Mouse (Mus musculus): ENCODE results near the gene Fam173a.
"Not testable (repeated sequence)": the region's sequence is repeated elsewhere in the genome, so short reads cannot be mapped to it uniquely, and the experiment has no call there.

The Fam173a gene

DNA sequence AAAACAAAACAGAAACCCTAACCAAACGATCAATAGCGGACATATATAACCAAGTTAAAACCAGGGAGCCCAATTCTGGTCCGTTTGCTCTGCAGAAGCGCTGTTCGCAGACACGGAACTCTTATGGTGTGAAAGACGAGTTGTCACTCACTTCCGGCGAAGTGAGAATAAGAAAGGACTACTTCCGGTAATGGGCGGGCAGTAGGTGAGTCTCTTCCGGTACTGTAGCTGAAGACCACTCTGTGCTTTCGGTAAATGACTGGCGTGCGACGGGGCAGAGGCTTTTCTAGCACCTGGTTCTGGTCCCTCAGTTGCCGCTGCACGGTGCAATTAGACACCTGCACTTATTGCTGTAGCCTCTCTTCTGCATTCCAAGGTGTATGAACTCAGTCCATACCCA lies 30.8 kb upstream of the Fam173a start, which contains the start of gene Wdr24:
Gene Wdr24, plus strand, starts transcription at position 176 of the 400 bp plus-strand sequence.
- no peaks in the 10 kb centered on the region for H3K36me3 ChIP-seq (ENCODE audit: control insufficient read depth, insufficient read depth, low read length, poor library complexity, severe bottlenecking)
- H3K27me3 ChIP-seq (ENCODE audit: control insufficient read depth, insufficient read depth, low read length, poor library complexity, severe bottlenecking): no peaks in the 10 kb centered on the region; the same call in 1 of the 2 replicates
- peak; percentile 90 for DNase-seq (ENCODE audit: low read depth, low spot score)

DNA sequence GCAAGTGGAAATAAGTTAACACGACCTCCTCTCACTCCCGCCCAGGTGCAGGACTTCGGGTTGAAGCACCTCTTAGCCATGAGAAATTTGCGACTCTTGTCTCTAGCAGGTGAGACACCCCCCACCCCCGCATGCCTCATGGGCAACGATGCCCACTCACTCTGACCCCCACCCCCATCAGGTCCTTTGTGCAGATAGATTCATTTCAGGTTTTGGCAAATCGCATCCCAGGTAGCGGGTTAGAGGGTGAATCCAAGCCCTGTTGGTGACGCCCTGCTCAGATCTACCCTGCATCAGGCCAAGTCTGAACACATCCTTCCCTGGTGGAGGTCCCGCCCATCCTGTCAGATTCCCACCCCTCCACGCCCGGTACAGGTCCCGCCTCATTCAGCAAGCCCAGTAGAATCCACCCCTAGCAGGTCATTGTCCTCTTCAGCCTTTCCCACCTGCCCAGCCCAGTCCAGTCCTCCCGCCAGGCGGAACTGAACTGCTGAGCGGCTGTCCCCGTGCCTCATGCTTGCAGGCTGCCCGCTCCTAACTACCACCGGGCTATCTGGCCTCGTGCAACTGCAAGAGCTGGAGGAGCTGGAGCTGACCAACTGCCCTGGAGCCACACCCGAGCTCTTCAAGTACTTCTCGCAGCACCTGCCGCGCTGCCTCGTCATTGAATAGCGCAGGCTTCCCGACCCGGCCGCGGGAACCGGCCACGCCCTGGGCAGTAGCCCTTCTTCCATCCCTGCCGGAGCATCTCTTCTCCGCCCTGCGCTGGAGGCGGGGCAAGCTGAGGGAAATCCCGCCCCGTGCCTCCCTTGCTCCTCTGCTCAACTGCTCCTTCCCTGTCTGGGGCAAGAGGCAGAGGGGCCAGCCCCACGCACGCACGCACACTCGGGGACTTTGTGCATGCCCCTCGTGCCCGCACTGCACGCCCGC lies 26.4 kb upstream of the Fam173a start:
- no peak for DNase-seq (ENCODE audit: low read depth, low spot score)
- H3K36me3 ChIP-seq (ENCODE audit: control insufficient read depth, insufficient read depth, low read length, poor library complexity, severe bottlenecking): no peaks in the 10 kb centered on the region
- H3K27me3 ChIP-seq (ENCODE audit: control insufficient read depth, insufficient read depth, low read length, poor library complexity, severe bottlenecking): no peaks in the 10 kb centered on the region; the same call in 1 of the 2 replicates

DNA sequence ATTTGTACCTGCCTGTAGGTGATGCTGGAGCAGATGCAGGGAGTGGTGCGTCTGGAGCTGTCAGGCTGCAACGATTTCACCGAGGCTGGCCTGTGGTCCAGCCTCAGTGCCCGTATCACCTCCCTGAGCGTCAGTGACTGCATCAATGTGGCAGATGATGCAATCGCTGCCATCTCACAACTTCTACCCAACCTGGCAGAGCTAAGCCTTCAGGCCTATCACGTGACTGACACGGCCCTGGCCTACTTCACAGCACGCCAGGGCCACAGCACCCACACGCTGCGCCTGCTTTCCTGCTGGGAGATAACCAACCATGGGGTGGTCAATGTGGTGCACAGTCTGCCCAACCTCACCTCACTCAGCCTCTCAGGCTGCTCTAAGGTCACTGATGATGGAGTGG lies 25.0 kb upstream of the Fam173a start:
- no peaks in the 10 kb centered on the region for H3K36me3 ChIP-seq (ENCODE audit: control insufficient read depth, insufficient read depth, low read length, poor library complexity, severe bottlenecking)
- DNase-seq (ENCODE audit: low read depth, low spot score): no peak
- no peaks in the 10 kb centered on the region; the same call in 1 of the 2 replicates for H3K27me3 ChIP-seq (ENCODE audit: control insufficient read depth, insufficient read depth, low read length, poor library complexity, severe bottlenecking)

DNA sequence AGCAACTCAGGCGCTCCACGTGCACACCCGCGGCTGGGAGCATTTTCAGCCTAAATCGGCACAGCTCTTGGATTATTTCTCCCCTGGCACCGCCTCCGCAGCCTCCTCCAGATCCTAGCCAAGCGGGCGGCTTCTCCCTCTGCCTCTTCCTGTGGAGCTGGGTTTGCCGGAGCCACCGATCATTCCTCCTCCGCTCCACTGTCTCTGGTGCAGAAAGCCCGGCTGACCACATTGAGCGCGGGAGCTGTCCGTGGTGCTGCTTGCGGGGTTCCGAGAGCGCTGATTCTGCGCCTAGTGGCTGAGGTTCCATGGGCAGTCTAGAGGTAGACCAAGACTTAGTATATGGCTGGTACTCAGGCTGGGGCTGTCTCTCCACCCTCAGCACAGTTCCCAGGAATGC lies 20.8 kb upstream of the Fam173a start:
- H3K27me3 ChIP-seq (ENCODE audit: control insufficient read depth, insufficient read depth, low read length, poor library complexity, severe bottlenecking): no peaks in the 10 kb centered on the region; the same call in 1 of the 2 replicates
- peak; percentile 85 for DNase-seq (ENCODE audit: low read depth, low spot score)
- H3K36me3 ChIP-seq (ENCODE audit: control insufficient read depth, insufficient read depth, low read length, poor library complexity, severe bottlenecking): no peaks in the 10 kb centered on the region

- H3K36me3 ChIP-seq (ENCODE audit: control insufficient read depth, insufficient read depth, low read length, poor library complexity, severe bottlenecking): no peaks in the 10 kb centered on the region
- H3K27me3 ChIP-seq (ENCODE audit: control insufficient read depth, insufficient read depth, low read length, poor library complexity, severe bottlenecking): no peaks in the 10 kb centered on the region; the same call in 1 of the 2 replicates
- no peak for DNase-seq (ENCODE audit: low read depth, low spot score)
Observed at GRCm38 (mm10) chr17:25810890-25811289, 18.2 kb upstream of the Fam173a start.

- no peaks in the 10 kb centered on the region for H3K36me3 ChIP-seq (ENCODE audit: control insufficient read depth, insufficient read depth, low read length, poor library complexity, severe bottlenecking)
- DNase-seq (ENCODE audit: low read depth, low spot score): no peak
- H3K27me3 ChIP-seq (ENCODE audit: control insufficient read depth, insufficient read depth, low read length, poor library complexity, severe bottlenecking): no peaks in the 10 kb centered on the region; the same call in 1 of the 2 replicates
Observed at GRCm38 (mm10) chr17:25809606-25810340, 17.1 kb upstream of the Fam173a start.

- H3K27me3 ChIP-seq (ENCODE audit: control insufficient read depth, insufficient read depth, low read length, poor library complexity, severe bottlenecking): no peaks in the 10 kb centered on the region; the same call in 1 of the 2 replicates
- peak; percentile 28 for DNase-seq (ENCODE audit: low read depth, low spot score)
- no peaks in the 10 kb centered on the region for H3K36me3 ChIP-seq (ENCODE audit: control insufficient read depth, insufficient read depth, low read length, poor library complexity, severe bottlenecking)
Observed at GRCm38 (mm10) chr17:25808789-25809605, 16.3 kb upstream of the Fam173a start, which contains the start of gene Fbxl16. Fbxl16 (plus strand) TSS chr17:25809085.

DNA sequence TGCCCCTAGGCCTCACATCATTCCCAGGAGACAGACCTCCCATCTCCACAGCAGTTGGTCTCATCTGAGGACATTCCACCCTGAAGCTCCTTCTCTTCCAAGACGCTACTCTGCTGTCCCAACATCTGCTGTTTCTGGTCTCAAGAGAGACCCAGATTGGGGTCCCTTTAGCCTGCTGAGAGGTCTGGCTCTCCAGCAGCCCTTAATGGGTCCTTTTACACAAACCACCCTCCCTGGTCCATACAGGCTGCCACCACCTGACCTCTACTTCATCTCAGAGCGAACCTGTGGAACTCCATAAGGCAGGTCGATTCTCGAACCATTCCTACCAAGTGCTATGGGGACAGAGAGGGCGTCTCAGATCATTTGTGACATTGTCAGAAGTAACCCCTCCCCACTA lies 15.3 kb upstream of the Fam173a start:
- H3K36me3 ChIP-seq (ENCODE audit: control insufficient read depth, insufficient read depth, low read length, poor library complexity, severe bottlenecking): no peaks in the 10 kb centered on the region
- no peaks in the 10 kb centered on the region; the same call in 1 of the 2 replicates for H3K27me3 ChIP-seq (ENCODE audit: control insufficient read depth, insufficient read depth, low read length, poor library complexity, severe bottlenecking)
- no peak for DNase-seq (ENCODE audit: low read depth, low spot score)

DNA sequence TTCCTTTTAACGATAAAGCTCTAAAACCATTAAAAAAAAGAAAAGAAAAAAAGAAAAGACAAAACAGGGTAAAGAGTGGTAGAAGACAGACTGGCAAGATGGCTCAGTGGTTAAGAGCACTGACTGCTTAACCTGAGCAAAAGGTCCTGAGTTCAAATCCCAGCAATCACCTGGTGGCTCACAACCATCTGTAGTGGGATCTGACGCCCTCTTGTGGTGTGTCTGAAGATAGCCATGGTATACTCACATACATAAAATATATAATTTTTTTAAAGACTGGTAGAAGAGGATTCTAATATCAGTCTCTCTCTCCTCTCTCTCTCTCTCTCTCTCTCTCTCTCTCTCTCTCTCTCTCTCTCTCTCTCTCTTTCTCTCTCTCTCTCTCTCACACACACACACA lies 14.8 kb upstream of the Fam173a start:
- not testable (repeated sequence) for H3K36me3 ChIP-seq (ENCODE audit: control insufficient read depth, insufficient read depth, low read length, poor library complexity, severe bottlenecking); H3K27me3 ChIP-seq (ENCODE audit: control insufficient read depth, insufficient read depth, low read length, poor library complexity, severe bottlenecking); DNase-seq (ENCODE audit: low read depth, low spot score)

DNA sequence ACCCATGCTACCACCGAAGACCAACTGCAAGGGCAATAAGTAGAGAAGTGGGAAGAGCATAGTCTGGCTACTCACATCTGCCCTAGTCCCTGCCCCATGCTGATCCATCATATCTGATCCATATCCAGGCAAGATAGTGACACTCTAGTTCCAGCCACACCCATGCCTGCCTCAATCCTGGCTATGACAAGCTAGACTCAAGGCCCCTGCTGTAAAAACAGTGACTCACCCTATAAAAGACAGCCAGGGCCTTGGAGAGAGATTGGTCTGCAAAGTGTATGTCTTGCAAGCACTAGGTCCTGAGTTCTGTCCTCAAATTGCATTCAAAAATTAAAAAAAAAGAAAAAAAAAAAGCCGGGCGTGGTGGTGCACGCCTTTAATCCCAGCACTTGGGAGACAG lies 13.8 kb upstream of the Fam173a start:
- no peak for DNase-seq (ENCODE audit: low read depth, low spot score)
- Histone ChIP-seq H3K27me3 (ENCODE audit: control insufficient read depth, insufficient read depth, low read length, poor library complexity, severe bottlenecking) (no peaks in the 10 kb centered on the region; the same call in 1 of the 2 replicates), H3K36me3 (ENCODE audit: control insufficient read depth, insufficient read depth, low read length, poor library complexity, severe bottlenecking) (no peaks in the 10 kb centered on the region)

DNA sequence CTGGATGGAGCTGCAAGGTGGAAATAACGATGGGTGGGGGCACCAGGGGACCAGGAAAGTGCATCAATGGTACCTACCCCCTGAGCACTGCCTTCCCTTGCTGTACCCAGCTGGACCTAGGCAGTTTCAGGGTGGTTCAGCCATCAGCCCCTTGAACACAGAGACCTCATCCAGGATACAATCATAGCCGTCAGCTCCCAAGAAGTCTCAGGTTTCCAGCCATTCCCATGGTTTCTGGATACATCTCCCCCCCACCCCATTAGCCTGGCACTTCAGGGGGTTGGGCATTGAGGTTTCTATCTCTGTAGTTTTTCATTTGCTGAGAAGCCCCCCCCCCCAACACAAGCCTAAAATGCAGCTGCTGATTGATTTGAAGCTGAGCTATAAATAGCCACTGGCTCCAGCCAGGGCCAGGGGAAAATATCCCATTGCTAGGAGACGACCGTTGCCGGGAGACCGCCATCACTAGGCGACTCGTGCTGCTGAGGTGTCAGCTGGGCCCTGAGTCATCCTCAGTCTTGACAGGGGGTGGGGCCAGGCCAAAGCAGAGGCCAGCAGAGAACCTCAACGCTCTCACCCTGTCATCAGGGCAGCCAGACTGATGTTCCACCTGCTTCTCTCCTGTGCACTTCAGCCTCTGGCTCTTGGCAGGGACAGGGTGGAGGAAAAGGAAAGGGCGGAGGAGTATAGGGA lies 10.3 kb upstream of the Fam173a start:
- DNase-seq (ENCODE audit: low read depth, low spot score): no peak
- H3K36me3 ChIP-seq (ENCODE audit: control insufficient read depth, insufficient read depth, low read length, poor library complexity, severe bottlenecking): no peaks in the 10 kb centered on the region
- H3K27me3 ChIP-seq (ENCODE audit: control insufficient read depth, insufficient read depth, low read length, poor library complexity, severe bottlenecking): no peaks in the 10 kb centered on the region

- H3K36me3 ChIP-seq (ENCODE audit: control insufficient read depth, insufficient read depth, low read length, poor library complexity, severe bottlenecking): no peaks in the 10 kb centered on the region
- peak; percentile 89 for DNase-seq (ENCODE audit: low read depth, low spot score)
- no peaks in the 10 kb centered on the region for H3K27me3 ChIP-seq (ENCODE audit: control insufficient read depth, insufficient read depth, low read length, poor library complexity, severe bottlenecking)
Observed at GRCm38 (mm10) chr17:25801029-25801428, 8.3 kb upstream of the Fam173a start.

GRCm38 (mm10) chr17:25796951-25797369 lies 4.3 kb upstream of the Fam173a start, which contains the start of gene Metrn:
Metrn (minus strand) TSS chr17:25797136.
- DNase-seq (ENCODE audit: low read depth, low spot score): peak; percentile 81
- Histone ChIP-seq H3K36me3 (ENCODE audit: control insufficient read depth, insufficient read depth, low read length, poor library complexity, severe bottlenecking) (no peaks in the 10 kb centered on the region), H3K27me3 (ENCODE audit: control insufficient read depth, insufficient read depth, low read length, poor library complexity, severe bottlenecking) (no peaks in the 10 kb centered on the region)
